Mouse (Mus musculus) heart, postnatal 0 days (tissue): ENCODE results near the gene Prss42. TPM values are rescaled to one million over a fixed set of nuclear protein-coding genes. Genes with fewer than 3 reads are reported as not detected.

ENCODE experiments used
- ATAC-seq: fragments of 200-750 bp; cut with Nextera tagmentation; 2 replicates; pipeline ENCODE4 v1.8.0; 2017; ENCODE audit warnings: low read depth, moderate number of reproducible peaks, moderate library complexity; ENCODE audit not compliant: insufficient read depth
- DNase-seq: peaks from one replicate; pipeline ENCODE4 v3.0.0-alpha.2; 2016; ENCODE audit warnings: low spot score
- H3K27ac ChIP-seq: fragments of 300-500 bp; sonication (generic); 2 replicates; pipeline ENCODE4 v1.5.1; 2014; ENCODE audit warnings: low read depth, mild to moderate bottlenecking
- H3K27me3 ChIP-seq: fragments of 300-500 bp; sonication (generic); 2 replicates; pipeline ENCODE4 v1.6.1; 2014; ENCODE audit warnings: low read length, mixed read lengths; ENCODE audit not compliant: control insufficient read depth, insufficient read depth
- H3K36me3 ChIP-seq: fragments of 300-500 bp; sonication (generic); replicated peaks from 2 replicates; pipeline ENCODE4 v1.6.1; 2014; ENCODE audit warnings: low read length, mixed read lengths; ENCODE audit not compliant: control insufficient read depth, insufficient read depth
- H3K4me1 ChIP-seq: fragments of 300-500 bp; sonication (generic); 2 replicates; pipeline ENCODE4 v1.6.1; 2014; ENCODE audit warnings: antibody characterized with exemption; ENCODE audit not compliant: control insufficient read depth, insufficient read depth
- H3K4me2 ChIP-seq: fragments of 300-500 bp; sonication (generic); 2 replicates; pipeline ENCODE4 v1.6.1; 2014; ENCODE audit warnings: low read depth, mild to moderate bottlenecking, low read length, moderate library complexity
- H3K4me3 ChIP-seq: fragments of 300-500 bp; sonication (generic); 2 replicates; pipeline ENCODE4 v1.5.1; 2014; ENCODE audit warnings: low read depth, low read length
- H3K9ac ChIP-seq: fragments of 300-500 bp; sonication (generic); replicated peaks from 2 replicates; pipeline ENCODE4 v1.6.1; 2014; ENCODE audit warnings: low read depth, low read length, mixed read lengths
- H3K9me3 ChIP-seq: fragments of 300-500 bp; sonication (generic); replicated peaks from 2 replicates; pipeline ENCODE4 v1.6.1; 2016; ENCODE audit warnings: low read length; ENCODE audit not compliant: control insufficient read depth
- CTCF ChIP-seq: IDR thresholded peaks from 2 replicates; pipeline ENCODE4 v1.5.1; 2016; ENCODE audit warnings: antibody characterized with exemption, control low read depth, low read depth
- EP300 ChIP-seq: IDR thresholded peaks from 2 replicates; pipeline ENCODE4 v1.6.1; 2016; ENCODE audit warnings: antibody characterized with exemption, low read depth
- WGBS: fragments of 180-500 bp; shearing (Covaris S2); extraction: QIAGEN DNeasy Blood & Tissue Kit; methylation state at CpG from one replicate; pipeline ENCODE4 v1.1.7; 2014; 5-methylcytosine and 5-hydroxymethylcytosine counted together
- polyA plus RNA-seq: library from polyadenylated mRNA; unstranded; fragments of >200 nt; fragmentation: Nextera tagmentation; extraction: Ambion mirVana; gene quantifications from 2 replicates; pipeline ENCODE4 v1.2.1, GENCODE M21; 2015
- total RNA-seq: library from RNA; depleted of rRNA; stranded (reverse); fragments of >200 nt; gene quantifications from 2 replicates; pipeline ENCODE4 v1.2.3, GENCODE M21; 2014; ENCODE audit warnings: low replicate concordance

Gene Prss42
- total and polyA plus RNA-seq, 2 experiments from 2014 or later, result not detected

GRCm38 (mm10) chr9:110753773-110754172 is 44.2 kb upstream of the Prss42 start:
- peaks cover 23% of the 10 kb centered on the region for H3K4me1 ChIP-seq
- H3K9ac ChIP-seq, result no peak overlapping the region
- TF ChIP-seq CTCF (no peak), EP300 (no peak)
- ATAC-seq (no peak), DNase-seq (no peak)
- no peaks in the 10 kb centered on the region for H3K36me3 ChIP-seq
- H3K27me3 ChIP-seq, result no peaks in the 10 kb centered on the region
- no peak overlapping the region for H3K27ac ChIP-seq
- no peak overlapping the region for H3K4me2 ChIP-seq
- WGBS, result 65% methylated on average over 4 of the region's 4 CpGs
- H3K9me3 ChIP-seq, result no peaks in the 10 kb centered on the region
- no peak overlapping the region for H3K4me3 ChIP-seq

- H3K9ac ChIP-seq, result no peak overlapping the region
- H3K4me1 ChIP-seq, result peaks cover 13% of the 10 kb centered on the region; the same call in 1 of the 2 replicates
- no peaks in the 10 kb centered on the region for H3K9me3 ChIP-seq
- no peaks in the 10 kb centered on the region for H3K27me3 ChIP-seq
- H3K27ac ChIP-seq, result no peak overlapping the region
- H3K4me2 ChIP-seq, result no peak overlapping the region
- DNase-seq, result no peak
- no peak for ATAC-seq
- TF ChIP-seq CTCF, result no peak
- TF ChIP-seq EP300, result no peak
- H3K4me3 ChIP-seq, result no peak overlapping the region
- no peaks in the 10 kb centered on the region for H3K36me3 ChIP-seq
- WGBS, result 76% methylated on average over 5 of the region's 5 CpGs
Measured at GRCm38 (mm10) chr9:110757816-110758215, 40.1 kb upstream of the Prss42 start.

- Histone ChIP-seq H3K4me3 (no peak overlapping the region), H3K27ac (peak overlapping the region; percentile 27; the same call in 1 of the 2 replicates), H3K36me3 (no peaks in the 10 kb centered on the region), H3K4me1 (peaks cover 12% of the 10 kb centered on the region; the same call in 1 of the 2 replicates), H3K27me3 (no peaks in the 10 kb centered on the region), H3K9me3 (no peaks in the 10 kb centered on the region), H3K4me2 (no peak overlapping the region), H3K9ac (no peak overlapping the region)
- TF ChIP-seq CTCF (no peak), EP300 (no peak)
- no peak for ATAC-seq
- DNase-seq, result no peak
- WGBS, result 30% methylated on average over 8 of the region's 8 CpGs
Measured at GRCm38 (mm10) chr9:110758605-110759004, 39.4 kb upstream of the Prss42 start.

DNA sequence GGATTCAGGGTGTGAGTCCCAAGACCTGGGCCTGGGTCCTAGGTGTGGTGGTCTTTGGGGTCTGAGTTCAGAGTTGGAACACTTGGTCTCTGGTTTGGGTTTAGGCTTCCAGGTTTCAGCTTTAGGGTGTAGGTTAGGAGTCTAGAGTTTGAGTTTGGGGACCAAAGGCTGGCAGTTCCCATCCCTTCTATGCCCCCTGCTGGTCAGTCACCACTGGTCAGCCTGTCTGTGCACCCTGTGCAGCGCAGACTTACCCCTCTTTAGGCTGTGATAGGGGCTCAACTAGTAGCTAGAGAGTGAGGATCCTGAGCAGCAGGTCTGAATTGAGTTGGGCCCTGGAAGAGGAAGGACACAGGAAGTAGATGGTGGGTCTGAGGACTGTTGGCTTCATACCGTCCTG is 38.7 kb upstream of the Prss42 start:
- H3K4me3 ChIP-seq, result no peak overlapping the region
- WGBS, result 52% methylated on average over 2 of the region's 2 CpGs
- no peaks in the 10 kb centered on the region for H3K27me3 ChIP-seq
- peaks cover 12% of the 10 kb centered on the region; the same call in 1 of the 2 replicates for H3K4me1 ChIP-seq
- H3K9ac ChIP-seq, result no peak overlapping the region
- H3K4me2 ChIP-seq, result no peak overlapping the region
- ATAC-seq (no peak), DNase-seq (no peak)
- no peaks in the 10 kb centered on the region for H3K9me3 ChIP-seq
- peak overlapping the region; percentile 27; the same call in 1 of the 2 replicates for H3K27ac ChIP-seq
- no peaks in the 10 kb centered on the region for H3K36me3 ChIP-seq
- TF ChIP-seq EP300 (no peak), CTCF (peak; percentile 80)

GRCm38 (mm10) chr9:110760886-110761285 is 37.1 kb upstream of the Prss42 start:
- H3K27me3 ChIP-seq, result no peaks in the 10 kb centered on the region
- no peak overlapping the region for H3K4me2 ChIP-seq
- no peak overlapping the region for H3K9ac ChIP-seq
- H3K4me1 ChIP-seq, result peaks cover 12% of the 10 kb centered on the region; the same call in 1 of the 2 replicates
- H3K36me3 ChIP-seq, result no peaks in the 10 kb centered on the region
- H3K4me3 ChIP-seq, result no peak overlapping the region
- no peak for TF ChIP-seq EP300
- no peak for TF ChIP-seq CTCF
- H3K9me3 ChIP-seq, result no peaks in the 10 kb centered on the region
- 86% methylated on average over 8 of the region's 8 CpGs for WGBS
- DNase-seq (no peak), ATAC-seq (no peak)
- no peak overlapping the region for H3K27ac ChIP-seq

DNA sequence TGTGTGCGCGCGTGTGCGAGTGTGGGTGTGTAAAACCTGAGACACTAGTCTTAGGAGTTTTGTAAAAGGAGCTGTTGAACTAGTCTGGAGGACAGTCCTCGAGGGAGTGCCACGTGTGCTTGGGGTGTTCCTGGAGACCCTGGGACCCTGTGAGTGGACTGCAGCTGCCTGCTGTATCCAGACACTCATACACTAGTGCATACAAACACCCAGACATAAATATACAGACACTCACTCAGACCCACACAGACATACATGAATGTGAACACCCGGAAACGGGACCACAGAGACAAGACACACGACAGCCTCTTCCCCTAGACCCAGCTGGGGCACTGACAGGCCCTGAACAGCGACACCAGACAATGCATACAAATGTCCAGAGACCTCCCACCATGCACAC is 35.2 kb upstream of the Prss42 start:
- Histone ChIP-seq H3K27ac (peak overlapping the region; percentile 99), H3K4me2 (peak overlapping the region; percentile 57), H3K27me3 (no peaks in the 10 kb centered on the region), H3K9ac (peak overlapping the region; percentile 22; the same call in 1 of the 2 replicates), H3K4me3 (peak overlapping the region; percentile 53), H3K36me3 (peaks cover 2% of the 10 kb centered on the region; the same call in 1 of the 2 replicates), H3K9me3 (no peaks in the 10 kb centered on the region), H3K4me1 (peaks cover 21% of the 10 kb centered on the region; the same call in 1 of the 2 replicates)
- 67% methylated on average over 10 of the region's 10 CpGs for WGBS
- DNase-seq (no peak), ATAC-seq (no peak)
- TF ChIP-seq CTCF, result no peak
